Mouse (Mus musculus): Measurements from ENCODE around the gene 4930442H23Rik. TPM values are rescaled to one million over a fixed set of nuclear protein-coding genes. Genes with fewer than 3 reads are reported as not detected.
A peak's percentile ranks its signal among the peaks of the same experiment; 100 is the strongest.
"Not testable (repeated sequence)": the region's sequence is repeated elsewhere in the genome, so short reads cannot be mapped to it uniquely, and the experiment has no call there.

The 4930442H23Rik gene
- polyA plus RNA-seq, 1 experiment from 2014 or later, result not detected

GRCm38 (mm10) chr10:81182336-81183333 lies 1.0 kb downstream of the 4930442H23Rik start, which contains the start of gene Dapk3:
Dapk3 (plus strand) TSS chr10:81183005.
- WGBS, result 4% methylated on average over 53 of the region's 53 CpGs
- no peaks in the 10 kb centered on the region for H3K9me3 ChIP-seq (replicated peaks; ENCODE audit: control insufficient read depth, low read length)
- H3K27ac ChIP-seq (ENCODE audit: low read length), result peak within 1 kb of the TSS; percentile 93
- no peaks in the 10 kb centered on the region for H3K27me3 ChIP-seq (ENCODE audit: control insufficient read depth, insufficient read depth, low read length)
- peaks cover 41% of the 10 kb centered on the region for H3K36me3 ChIP-seq (ENCODE audit: control insufficient read depth, insufficient read depth, low read length)
- H3K9ac ChIP-seq (ENCODE audit: low read length), result peak within 1 kb of the TSS; percentile 84
- H3K4me1 ChIP-seq (ENCODE audit: control insufficient read depth, insufficient read depth, low read length), result peaks cover 38% of the 10 kb centered on the region
- peak within 1 kb of the TSS; percentile 85 for H3K4me2 ChIP-seq (ENCODE audit: low read depth, low read length)
- ATAC-seq (ENCODE audit: insufficient read depth, low FRiP score), result peak; percentile 94
- H3K4me3 ChIP-seq (replicated peaks; ENCODE audit: low read length), result peak within 1 kb of the TSS; percentile 82

GRCm38 (mm10) chr10:81181860-81182259 lies 1.8 kb downstream of the 4930442H23Rik start:
- not testable (repeated sequence) for H3K27me3 ChIP-seq (ENCODE audit: control insufficient read depth, insufficient read depth, low read length); H3K9ac ChIP-seq (ENCODE audit: low read length); H3K9me3 ChIP-seq (replicated peaks; ENCODE audit: control insufficient read depth, low read length); ATAC-seq (ENCODE audit: insufficient read depth, low FRiP score); H3K4me2 ChIP-seq (ENCODE audit: low read depth, low read length); H3K4me3 ChIP-seq (replicated peaks; ENCODE audit: low read length); H3K27ac ChIP-seq (ENCODE audit: low read length)
- H3K36me3 ChIP-seq (ENCODE audit: control insufficient read depth, insufficient read depth, low read length), result peaks cover 41% of the 10 kb centered on the region
- 74% methylated on average over 12 of the region's 12 CpGs for WGBS
- H3K4me1 ChIP-seq (ENCODE audit: control insufficient read depth, insufficient read depth, low read length), result peaks cover 40% of the 10 kb centered on the region

GRCm38 (mm10) chr10:81180946-81181345 lies 2.7 kb downstream of the 4930442H23Rik start:
- H3K36me3 ChIP-seq (ENCODE audit: control insufficient read depth, insufficient read depth, low read length), result peaks cover 41% of the 10 kb centered on the region
- no peak overlapping the region for H3K9ac ChIP-seq (ENCODE audit: low read length)
- H3K27ac ChIP-seq (ENCODE audit: low read length), result no peak overlapping the region
- no peaks in the 10 kb centered on the region for H3K27me3 ChIP-seq (ENCODE audit: control insufficient read depth, insufficient read depth, low read length)
- H3K9me3 ChIP-seq (replicated peaks; ENCODE audit: control insufficient read depth, low read length), result no peaks in the 10 kb centered on the region
- ATAC-seq (ENCODE audit: insufficient read depth, low FRiP score), result no peak
- no peak overlapping the region for H3K4me2 ChIP-seq (ENCODE audit: low read depth, low read length)
- no peak overlapping the region for H3K4me3 ChIP-seq (replicated peaks; ENCODE audit: low read length)
- 91% methylated on average over 13 of the region's 13 CpGs for WGBS
- H3K4me1 ChIP-seq (ENCODE audit: control insufficient read depth, insufficient read depth, low read length), result peaks cover 41% of the 10 kb centered on the region

GRCm38 (mm10) chr10:81179451-81180342 lies 4.0 kb downstream of the 4930442H23Rik start:
- no peak for ATAC-seq (ENCODE audit: insufficient read depth, low FRiP score)
- H3K4me1 ChIP-seq (ENCODE audit: control insufficient read depth, insufficient read depth, low read length), result peaks cover 48% of the 10 kb centered on the region
- H3K36me3 ChIP-seq (ENCODE audit: control insufficient read depth, insufficient read depth, low read length), result peaks cover 41% of the 10 kb centered on the region
- no peaks in the 10 kb centered on the region for H3K27me3 ChIP-seq (ENCODE audit: control insufficient read depth, insufficient read depth, low read length)
- H3K27ac ChIP-seq (ENCODE audit: low read length), result peak overlapping the region; percentile 18; the same call in 1 of the 2 replicates
- no peak overlapping the region for H3K4me2 ChIP-seq (ENCODE audit: low read depth, low read length)
- H3K9ac ChIP-seq (ENCODE audit: low read length), result no peak overlapping the region
- no peak overlapping the region for H3K4me3 ChIP-seq (replicated peaks; ENCODE audit: low read length)
- H3K9me3 ChIP-seq (replicated peaks; ENCODE audit: control insufficient read depth, low read length), result no peaks in the 10 kb centered on the region
- 88% methylated on average over 32 of the region's 32 CpGs for WGBS

GRCm38 (mm10) chr10:81178927-81179326 lies 4.7 kb downstream of the 4930442H23Rik start:
- no peak for ATAC-seq (ENCODE audit: insufficient read depth, low FRiP score)
- Histone ChIP-seq H3K4me2 (ENCODE audit: low read depth, low read length) (no peak overlapping the region), H3K36me3 (ENCODE audit: control insufficient read depth, insufficient read depth, low read length) (peaks cover 41% of the 10 kb centered on the region), H3K27ac (ENCODE audit: low read length) (no peak overlapping the region), H3K9me3 (replicated peaks; ENCODE audit: control insufficient read depth, low read length) (no peaks in the 10 kb centered on the region), H3K4me1 (ENCODE audit: control insufficient read depth, insufficient read depth, low read length) (peaks cover 47% of the 10 kb centered on the region), H3K9ac (ENCODE audit: low read length) (no peak overlapping the region), H3K4me3 (replicated peaks; ENCODE audit: low read length) (no peak overlapping the region), H3K27me3 (ENCODE audit: control insufficient read depth, insufficient read depth, low read length) (no peaks in the 10 kb centered on the region)
- WGBS, result 92% methylated on average over 11 of the region's 11 CpGs

GRCm38 (mm10) chr10:81177958-81178712 lies 5.5 kb downstream of the 4930442H23Rik start:
- Histone ChIP-seq H3K9ac (ENCODE audit: low read length) (peak overlapping the region; percentile 99), H3K9me3 (replicated peaks; ENCODE audit: control insufficient read depth, low read length) (no peaks in the 10 kb centered on the region), H3K4me2 (ENCODE audit: low read depth, low read length) (peak overlapping the region; percentile 80), H3K27me3 (ENCODE audit: control insufficient read depth, insufficient read depth, low read length) (no peaks in the 10 kb centered on the region), H3K36me3 (ENCODE audit: control insufficient read depth, insufficient read depth, low read length) (peaks cover 41% of the 10 kb centered on the region), H3K4me1 (ENCODE audit: control insufficient read depth, insufficient read depth, low read length) (peaks cover 49% of the 10 kb centered on the region), H3K4me3 (replicated peaks; ENCODE audit: low read length) (peak overlapping the region; percentile 99), H3K27ac (ENCODE audit: low read length) (no peak overlapping the region)
- ATAC-seq (ENCODE audit: insufficient read depth, low FRiP score), result no peak
- WGBS, result 55% methylated on average over 14 of the region's 14 CpGs

- WGBS, result 8% methylated on average over 16 of the region's 16 CpGs
- ATAC-seq (ENCODE audit: insufficient read depth, low FRiP score), result no peak
These were observed 6.1 kb downstream of the 4930442H23Rik start for GRCm38 (mm10) chr10:81177491-81177925.

GRCm38 (mm10) chr10:81176466-81177271 lies 7.0 kb downstream of the 4930442H23Rik start, which contains the start of gene Eef2:
Eef2 (plus strand) TSS chr10:81176631.
- H3K27me3 ChIP-seq (ENCODE audit: control insufficient read depth, insufficient read depth, low read length), result no peaks in the 10 kb centered on the region
- peak within 1 kb of the TSS; percentile 99 for H3K4me3 ChIP-seq (replicated peaks; ENCODE audit: low read length)
- ATAC-seq (ENCODE audit: insufficient read depth, low FRiP score), result peak; percentile 87
- H3K4me2 ChIP-seq (ENCODE audit: low read depth, low read length), result peak within 1 kb of the TSS; percentile 80
- H3K9ac ChIP-seq (ENCODE audit: low read length), result peak within 1 kb of the TSS; percentile 99
- peaks cover 52% of the 10 kb centered on the region for H3K4me1 ChIP-seq (ENCODE audit: control insufficient read depth, insufficient read depth, low read length)
- WGBS, result under 1% methylated on average over 77 of the region's 77 CpGs
- H3K27ac ChIP-seq (ENCODE audit: low read length), result peak within 1 kb of the TSS; percentile 91
- H3K36me3 ChIP-seq (ENCODE audit: control insufficient read depth, insufficient read depth, low read length), result peaks cover 36% of the 10 kb centered on the region
- no peaks in the 10 kb centered on the region for H3K9me3 ChIP-seq (replicated peaks; ENCODE audit: control insufficient read depth, low read length)

More at GRCm38 (mm10) chr10:81177491-81177925, 6.1 kb downstream of the 4930442H23Rik start:
- Histone ChIP-seq H3K9ac (ENCODE audit: low read length) (peak overlapping the region; percentile 99), H3K9me3 (replicated peaks; ENCODE audit: control insufficient read depth, low read length) (no peaks in the 10 kb centered on the region), H3K4me2 (ENCODE audit: low read depth, low read length) (peak overlapping the region; percentile 80), H3K36me3 (ENCODE audit: control insufficient read depth, insufficient read depth, low read length) (peaks cover 41% of the 10 kb centered on the region), H3K27me3 (ENCODE audit: control insufficient read depth, insufficient read depth, low read length) (no peaks in the 10 kb centered on the region), H3K4me3 (replicated peaks; ENCODE audit: low read length) (peak overlapping the region; percentile 99), H3K27ac (ENCODE audit: low read length) (peak overlapping the region; percentile 91), H3K4me1 (ENCODE audit: control insufficient read depth, insufficient read depth, low read length) (peaks cover 52% of the 10 kb centered on the region)
